Mouse (Mus musculus) brown adipose tissue, adult 24 weeks (tissue): ENCODE measurements around the gene Pcif1. TPM values are rescaled to one million over a fixed set of nuclear protein-coding genes. Genes with fewer than 3 reads are reported as not detected.
"Not testable (repeated sequence)": the region's sequence is repeated elsewhere in the genome, so short reads cannot be mapped to it uniquely, and the experiment has no call there.

ENCODE experiments used
- H3K27ac ChIP-seq: fragments of 200-500 bp; replicated peaks from 2 replicates; pipeline ENCODE4 v1.5.1; 2012; ENCODE audit warnings: low read depth, mild to moderate bottlenecking, low read length
- H3K4me1 ChIP-seq: fragments of 200-500 bp; 2 replicates; pipeline ENCODE4 v1.6.1; 2012; ENCODE audit warnings: low read length, mixed read lengths; ENCODE audit not compliant: control insufficient read depth, insufficient read depth, insufficient read length
- H3K4me3 ChIP-seq: fragments of 200-500 bp; 2 replicates; pipeline ENCODE4 v1.5.1; 2012; ENCODE audit warnings: low read depth, mild to moderate bottlenecking, low read length, moderate library complexity; ENCODE audit not compliant: insufficient read depth
- polyA plus RNA-seq: library from polyadenylated mRNA; stranded (reverse); fragments of >200 nt; gene quantifications from 2 replicates; pipeline ENCODE4 v1.2.4, GENCODE M21; 2012; ENCODE audit not compliant: missing spikeins, insufficient read depth, insufficient read length

Pcif1 gene
- 21.6 and 25.6 TPM in 2 replicates for polyA plus RNA-seq

- H3K27ac ChIP-seq = peak within 1 kb of the TSS; percentile 98
- peak within 1 kb of the TSS; percentile 91 for H3K4me3 ChIP-seq
- H3K4me1 ChIP-seq = peaks cover 8% of the 10 kb centered on the region; the same call in 1 of the 2 replicates
Observed at GRCm38 (mm10) chr2:164879228-164879567, at the start of gene Pcif1. Gene Pcif1 (plus strand): TSS chr2:164879304.

- H3K4me3 ChIP-seq = no peak overlapping the region
- peaks cover 7% of the 10 kb centered on the region; the same call in 1 of the 2 replicates for H3K4me1 ChIP-seq
- no peak overlapping the region for H3K27ac ChIP-seq
Observed at GRCm38 (mm10) chr2:164831029-164831428, 48.1 kb upstream of the Pcif1 start.

GRCm38 (mm10) chr2:164832032-164832747 is 46.9 kb upstream of the Pcif1 start:
- peaks cover 7% of the 10 kb centered on the region; the same call in 1 of the 2 replicates for H3K4me1 ChIP-seq
- no peak overlapping the region for H3K27ac ChIP-seq

GRCm38 (mm10) chr2:164832748-164833301 is 46.3 kb upstream of the Pcif1 start, which contains the start of gene Ctsa:
Gene Ctsa (plus strand): TSS chr2:164832873.
- H3K27ac ChIP-seq = peak within 1 kb of the TSS; percentile 94
- peak within 1 kb of the TSS; percentile 83 for H3K4me3 ChIP-seq
- peaks cover 7% of the 10 kb centered on the region; the same call in 1 of the 2 replicates for H3K4me1 ChIP-seq

More at GRCm38 (mm10) chr2:164832032-164832747, 46.9 kb upstream of the Pcif1 start:
- peak overlapping the region; percentile 83 for H3K4me3 ChIP-seq

GRCm38 (mm10) chr2:164833314-164833959 is 45.7 kb upstream of the Pcif1 start, which contains the start of gene Neurl2:
Gene Neurl2 (minus strand): TSS chr2:164833456.
- H3K27ac ChIP-seq = peak within 1 kb of the TSS; percentile 94
- peak within 1 kb of the TSS; percentile 83 for H3K4me3 ChIP-seq
- peaks cover 7% of the 10 kb centered on the region; the same call in 1 of the 2 replicates for H3K4me1 ChIP-seq

- peak overlapping the region; percentile 83 for H3K4me3 ChIP-seq
- peaks cover 7% of the 10 kb centered on the region; the same call in 1 of the 2 replicates for H3K4me1 ChIP-seq
- peak overlapping the region; percentile 40 for H3K27ac ChIP-seq
Observed at GRCm38 (mm10) chr2:164834531-164834930, 44.6 kb upstream of the Pcif1 start.

- Histone ChIP-seq H3K4me1 (peaks cover 7% of the 10 kb centered on the region; the same call in 1 of the 2 replicates), H3K4me3 (peak overlapping the region; percentile 83), H3K27ac (no peak overlapping the region)
Observed at GRCm38 (mm10) chr2:164835164-164835563, 43.9 kb upstream of the Pcif1 start.

GRCm38 (mm10) chr2:164845782-164846181 is 33.3 kb upstream of the Pcif1 start:
- no peak overlapping the region for H3K27ac ChIP-seq
- no peak overlapping the region for H3K4me3 ChIP-seq
- no peaks in the 10 kb centered on the region for H3K4me1 ChIP-seq

- no peak overlapping the region for H3K4me3 ChIP-seq
- no peak overlapping the region for H3K27ac ChIP-seq
- no peaks in the 10 kb centered on the region for H3K4me1 ChIP-seq
Observed at GRCm38 (mm10) chr2:164850061-164850460, 29.0 kb upstream of the Pcif1 start.

- not testable (repeated sequence) for H3K27ac ChIP-seq, H3K4me3 ChIP-seq, H3K4me1 ChIP-seq
Observed at GRCm38 (mm10) chr2:164855572-164855971, 23.5 kb upstream of the Pcif1 start.

- H3K27ac ChIP-seq = peak overlapping the region; percentile 70
- peaks cover 14% of the 10 kb centered on the region for H3K4me1 ChIP-seq
Observed at GRCm38 (mm10) chr2:164856309-164857100, 22.6 kb upstream of the Pcif1 start.

GRCm38 (mm10) chr2:164857101-164857821 is 21.8 kb upstream of the Pcif1 start, which contains the start of gene Pltp:
Gene Pltp (minus strand): TSS chr2:164857711.
- Histone ChIP-seq H3K4me1 (peaks cover 19% of the 10 kb centered on the region), H3K27ac (peak within 1 kb of the TSS; percentile 70), H3K4me3 (peak within 1 kb of the TSS; percentile 62)

More at GRCm38 (mm10) chr2:164856309-164857100, 22.6 kb upstream of the Pcif1 start:
- H3K4me3 ChIP-seq = peak overlapping the region; percentile 62

GRCm38 (mm10) chr2:164857842-164858553 is 21.1 kb upstream of the Pcif1 start:
- H3K4me3 ChIP-seq = peak overlapping the region; percentile 62
- H3K27ac ChIP-seq = peak overlapping the region; percentile 49

More at GRCm38 (mm10) chr2:164857842-164858553, 21.1 kb upstream of the Pcif1 start:
- H3K4me1 ChIP-seq = peaks cover 23% of the 10 kb centered on the region
